In the genomic region with DNA sequence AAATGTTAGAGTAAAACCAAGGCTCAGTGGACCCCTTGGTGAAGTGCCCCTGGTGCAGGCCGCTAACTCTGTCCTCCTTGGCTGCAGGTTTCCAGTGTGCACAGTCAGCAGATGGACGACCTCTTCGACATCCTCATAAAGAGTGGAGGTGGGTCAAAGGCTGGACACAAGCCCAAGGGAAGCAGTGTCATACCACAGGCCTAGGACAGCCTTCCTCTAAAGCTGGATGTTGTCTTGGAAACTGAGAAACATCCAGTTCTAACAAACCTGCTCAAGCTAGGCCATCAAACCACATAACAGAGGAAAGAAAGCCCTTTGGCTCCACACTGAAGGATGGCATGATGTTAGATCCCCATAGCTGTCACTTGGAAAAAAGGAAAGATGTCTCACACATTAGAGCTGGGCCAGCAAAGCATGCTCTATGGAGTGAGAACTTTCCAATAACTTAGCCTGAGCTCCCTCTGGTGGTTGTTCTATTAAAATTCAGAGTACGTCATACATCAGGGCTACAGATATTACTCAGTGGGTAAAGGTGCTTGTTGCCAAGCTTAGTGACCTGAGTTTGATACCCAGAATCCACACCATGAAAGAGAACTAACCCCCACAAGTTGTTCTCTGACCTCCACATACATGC, we compare ENCODE assay signal across 8 mouse cellular contexts.
DNase-seq lines count a peak whose midpoint lies in the region; ATAC-seq and TF ChIP-seq lines count a peak whose summit lies in the region.

No protein-coding gene starts in this region.

- peaks cover 23% of the 10 kb centered on the region; the same call in 1 of the 2 replicates for H3K36me3 ChIP-seq in ES-E14 (ENCODE audit: control insufficient read depth, insufficient read depth, low read length, poor library complexity, severe bottlenecking)
- peaks cover 25% of the 10 kb centered on the region for H3K36me3 ChIP-seq in midbrain, embryonic 16.5 days (ENCODE audit: control insufficient read depth, insufficient read depth, low read length)

- TF ChIP-seq CTCF in layer of hippocampus, adult 2 months (conservative IDR thresholded peaks at IDR 0.05): peak; percentile 83

- in situ Hi-C loops in ES-E14 (cut with MboI; ENCODE audit: low sequenced_read_pairs in 2 of 2, unreplicated experiment in 2 of 2): no loop called here

- no peaks in the 10 kb centered on the region for H3K4me1 ChIP-seq in ES-E14 (ENCODE audit: control insufficient read depth in 2 of 2, insufficient read depth in 2 of 2, low read length in 2 of 2, poor library complexity in 1 of 2)
- H3K4me1 ChIP-seq in midbrain, embryonic 16.5 days (ENCODE audit: control insufficient read depth, insufficient read depth, low read length): no peaks in the 10 kb centered on the region

- no peak overlapping the region for H3K4me3 ChIP-seq in layer of hippocampus, adult 2 months
- no peak overlapping the region for H3K4me3 ChIP-seq in ES-E14 (ENCODE audit: insufficient read depth in 1 of 2, low read depth in 1 of 2, low read length in 2 of 2, poor library complexity in 1 of 2, severe bottlenecking in 1 of 2)
- no peak overlapping the region for H3K4me3 ChIP-seq in midbrain, embryonic 16.5 days (ENCODE audit: low read depth, low read length)

- intact Hi-C loops in heart, postnatal 10 days (cut with DNase I): loop anchor here (1.0 to 5.0 kb wide), 4 partner anchors 52 to 291 kb away; a partner anchor contains a TSS

- no peak overlapping the region for H3K9ac ChIP-seq in ES-E14 (ENCODE audit: insufficient read depth, low read depth, low read length, poor library complexity, severe bottlenecking)
- H3K9ac ChIP-seq in midbrain, embryonic 16.5 days (ENCODE audit: low read depth, low read length): no peak overlapping the region

- peak; percentile 94 for ATAC-seq in midbrain, embryonic 16.5 days

- H3K27me3 ChIP-seq in midbrain, embryonic 16.5 days (ENCODE audit: control insufficient read depth, insufficient read depth, low read depth, low read length): no peaks in the 10 kb centered on the region

- 0 out of 2 replicates have a peak overlapping the region, but pooled peaks have one; percentile 12 for H3K27ac ChIP-seq in layer of hippocampus, adult 2 months
- no peak overlapping the region for H3K27ac ChIP-seq in ES-E14 (ENCODE audit: insufficient read depth, low read depth, low read length, poor library complexity, severe bottlenecking)
- no peak overlapping the region for H3K27ac ChIP-seq in midbrain, embryonic 16.5 days (ENCODE audit: low read length)

- DNase-seq in layer of hippocampus, adult 2 months (ENCODE audit: low spot score in 2 of 2): peak; percentile 62 to 69
- no peak for DNase-seq in layer of hippocampus, postnatal 25 days (ENCODE audit: extremely low spot score in 1 of 2, low spot score in 1 of 2)
- peak; percentile 48 for DNase-seq in ES-E14 (ENCODE audit: low read depth, low spot score)
- peak; percentile 37 for DNase-seq in c-Kit-positive CD71-positive TER-119-negative erythroid progenitor cells, embryonic 14.5 days (ENCODE audit: low read depth)
- peak; percentile 74 to 80 for DNase-seq in heart, postnatal 10 days
- peak; percentile 47 to 66 for DNase-seq in kidney, postnatal 36 days
- no peak for DNase-seq in urinary bladder, postnatal 10 days (ENCODE audit: low spot score)

- H3K4me2 ChIP-seq in midbrain, embryonic 16.5 days (ENCODE audit: low read length): no peak overlapping the region

- H3K9me3 ChIP-seq in ES-E14 (ENCODE audit: control insufficient read depth, insufficient read depth, low read depth, low read length): no peaks in the 10 kb centered on the region
- no peaks in the 10 kb centered on the region for H3K9me3 ChIP-seq in midbrain, embryonic 16.5 days (replicated peaks; ENCODE audit: control insufficient read depth, low read length, poor library complexity, severe bottlenecking)

- 70% methylated on average over 4 of the region's 4 CpGs for WGBS in midbrain, embryonic 16.5 days

TF ChIP-seq in ES-E14, 5 proteins besides CTCF, POLR2A, EP300 and RAD21:
- TF ChIP-seq HCFC1 (IDR thresholded peaks at IDR 0.05; ENCODE audit: borderline replicate concordance, insufficient read depth, low read length) (no peak), ZC3H11A (IDR thresholded peaks at IDR 0.05; ENCODE audit: borderline replicate concordance, low read depth, low read length) (no peak), CHD2 (IDR thresholded peaks at IDR 0.05; ENCODE audit: low read depth, low read length) (no peak), MAFK (IDR thresholded peaks at IDR 0.05; ENCODE audit: insufficient read depth, low read depth, low read length) (no peak), ZNF384 (IDR thresholded peaks at IDR 0.05; ENCODE audit: low read depth, low read length) (no peak)
TF ChIP-seq in ES-E14: peak in this region for 0.

Comparison
In these comparisons a context has a peak if more than half of its experiments do, and no peak if none do; other contexts are left out.
1. DNase-seq: peak in layer of hippocampus, adult 2 months (2 of 2), ES-E14 (single experiment), c-Kit-positive CD71-positive TER-119-negative erythroid progenitor cells, embryonic 14.5 days (single experiment), heart, postnatal 10 days (2 of 2) and kidney, postnatal 36 days (2 of 2); none in layer of hippocampus, postnatal 25 days (0 of 2) and urinary bladder, postnatal 10 days (single experiment).